Mouse (Mus musculus): ENCODE results near the gene 4930452B06Rik. TPM values are rescaled to one million over a fixed set of nuclear protein-coding genes. Genes with fewer than 3 reads are reported as not detected.

Gene 4930452B06Rik
- total and polyA plus RNA-seq, 3 experiments = not detected

DNA sequence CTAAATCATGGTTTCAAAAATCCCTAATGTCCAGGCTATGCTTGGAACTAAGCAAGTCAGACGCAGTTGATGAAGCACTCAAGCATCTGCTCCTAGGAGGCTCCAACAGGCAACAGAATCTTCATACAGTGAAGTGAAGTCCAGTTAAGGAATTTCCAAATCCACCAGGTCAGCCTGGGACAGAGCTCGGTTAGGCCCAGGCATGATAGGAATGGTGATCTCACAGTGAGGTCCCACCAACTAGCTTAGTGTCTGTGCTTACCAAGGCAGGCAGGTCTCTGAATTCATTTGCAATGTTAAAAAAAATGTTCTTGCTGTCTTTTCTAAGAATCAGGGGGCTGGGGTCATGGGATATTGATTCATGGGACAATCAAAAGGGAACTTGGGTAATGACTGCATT, 236.3 kb downstream of the 4930452B06Rik start:
- DNase-seq (ENCODE audit: extremely low read depth) = no peak
- H3K36me3 ChIP-seq (replicated peaks in 1 of 2; ENCODE audit: control insufficient read depth in 1 of 2, insufficient read depth in 1 of 2, low read length in 1 of 2) = no peaks in the 10 kb centered on the region

DNA sequence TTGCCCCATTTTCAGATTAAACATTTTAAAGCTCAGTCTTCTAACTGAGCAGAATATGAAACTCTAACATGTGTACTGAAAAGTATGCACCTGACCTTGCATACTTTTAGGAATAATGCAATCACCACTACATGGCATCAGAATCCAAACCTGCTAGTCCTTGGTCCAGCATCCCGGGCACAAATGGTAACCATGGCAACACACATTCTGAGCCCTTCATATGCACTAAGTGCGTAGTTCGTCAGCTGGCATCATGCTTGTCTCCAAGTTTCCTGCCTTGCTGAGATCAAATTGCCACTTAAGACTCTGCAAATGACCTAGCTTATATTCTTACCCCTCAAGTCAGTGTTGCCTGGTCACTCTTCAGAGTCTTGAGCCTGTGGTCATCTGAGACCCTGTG, 243.2 kb downstream of the 4930452B06Rik start:
- no peak overlapping the region for H3K4me2 ChIP-seq (ENCODE audit: insufficient read depth, low read depth, poor library complexity, severe bottlenecking)
- TF ChIP-seq USF2 (conservative IDR thresholded peaks at IDR 0.05; ENCODE audit: low read depth, low read length) (no peak), POLR2AphosphoS2 (IDR thresholded peaks at IDR 0.05; ENCODE audit: low read depth, low read length) (no peak), ZNF384 (IDR thresholded peaks at IDR 0.05; ENCODE audit: low read depth, low read length) (no peak), KAT2A (IDR thresholded peaks at IDR 0.05; ENCODE audit: insufficient replicate concordance, low read length) (no peak), JUND (conservative IDR thresholded peaks at IDR 0.05; ENCODE audit: low read depth, low read length) (no peak), USF1 (IDR thresholded peaks at IDR 0.05; ENCODE audit: low read depth, low read length) (no peak), IRF4 (IDR thresholded peaks at IDR 0.05; ENCODE audit: low read depth, low read length) (no peak), UBTF (IDR thresholded peaks at IDR 0.05; ENCODE audit: low read depth, low read length) (no peak), ZKSCAN1 (IDR thresholded peaks at IDR 0.05; ENCODE audit: borderline replicate concordance, low read depth, low read length) (no peak), CHD2 (IDR thresholded peaks at IDR 0.05; ENCODE audit: low read length) (no peak)
- H3K4me3 ChIP-seq (replicated peaks in 1 of 3; ENCODE audit: low read depth in 2 of 3, low read length in 2 of 3, poor library complexity in 1 of 3) = no peak overlapping the region
- H3K9ac ChIP-seq (ENCODE audit: insufficient read depth, low read depth) = no peak overlapping the region
- in situ Hi-C loops (cut with MboI; ENCODE audit: low pct_ligation_motif_present, low pct_unique_long_range_greater_than_20kb, low sequenced_read_pairs) (no loop called here), dilution Hi-C loops (cut with MboI; ENCODE audit: extremely low pct_ligation_motif_present, extremely low pct_unique_long_range_greater_than_20kb, low sequenced_read_pairs) (no loop called here)
- no peaks in the 10 kb centered on the region for H3K9me3 ChIP-seq (replicated peaks; ENCODE audit: low read length)
- no peaks in the 10 kb centered on the region for H3K4me1 ChIP-seq (ENCODE audit: control insufficient read depth in 1 of 2, insufficient read depth in 2 of 2)
- DNase-seq (ENCODE audit: extremely low read depth) = no peak
- H3K79me2 ChIP-seq (replicated peaks; ENCODE audit: control insufficient read depth, extremely low read depth, insufficient read depth, poor library complexity, severe bottlenecking) = no peaks in the 10 kb centered on the region
- no peak overlapping the region for H3K27ac ChIP-seq (ENCODE audit: insufficient read depth, low read depth)
- H3K36me3 ChIP-seq (replicated peaks in 1 of 2; ENCODE audit: control insufficient read depth in 1 of 2, insufficient read depth in 1 of 2, low read length in 1 of 2) = no peaks in the 10 kb centered on the region
- no peaks in the 10 kb centered on the region for H3K27me3 ChIP-seq (replicated peaks)

More for the DNA sequence above, 236.3 kb downstream of the 4930452B06Rik start:
- Histone ChIP-seq H3K4me3 (replicated peaks in 1 of 3; ENCODE audit: low read depth in 2 of 3, low read length in 2 of 3, poor library complexity in 1 of 3) (no peak overlapping the region), H3K9ac (ENCODE audit: insufficient read depth, low read depth) (no peak overlapping the region), H3K27me3 (replicated peaks) (no peaks in the 10 kb centered on the region), H3K4me1 (ENCODE audit: control insufficient read depth in 1 of 2, insufficient read depth in 2 of 2) (peaks cover 0 to 5% of the 10 kb centered on the region in 2 experiments; a peak in 2 of 4 replicates), H3K9me3 (replicated peaks; ENCODE audit: low read length) (no peaks in the 10 kb centered on the region), H3K4me2 (ENCODE audit: insufficient read depth, low read depth, poor library complexity, severe bottlenecking) (no peak overlapping the region), H3K79me2 (replicated peaks; ENCODE audit: control insufficient read depth, extremely low read depth, insufficient read depth, poor library complexity, severe bottlenecking) (no peaks in the 10 kb centered on the region), H3K27ac (ENCODE audit: insufficient read depth, low read depth) (no peak overlapping the region)
- dilution Hi-C loops (cut with MboI; ENCODE audit: extremely low pct_ligation_motif_present, extremely low pct_unique_long_range_greater_than_20kb, low sequenced_read_pairs) = no loop called here
- no peak for TF ChIP-seq JUN (IDR thresholded peaks at IDR 0.05; ENCODE audit: insufficient read depth, low read depth, low read length)
- no peak for TF ChIP-seq ELF1 (IDR thresholded peaks at IDR 0.05; ENCODE audit: low read depth, low read length)
- no peak for TF ChIP-seq BHLHE40 (IDR thresholded peaks at IDR 0.05; ENCODE audit: low read depth, low read length)
- TF ChIP-seq EP300 (IDR thresholded peaks at IDR 0.05; ENCODE audit: low read length) = no peak
- no peak for TF ChIP-seq USF1 (IDR thresholded peaks at IDR 0.05; ENCODE audit: low read depth, low read length)
- TF ChIP-seq ETS1 (conservative IDR thresholded peaks at IDR 0.05; ENCODE audit: low read depth, low read length) = no peak
- no peak for TF ChIP-seq RCOR1 (conservative IDR thresholded peaks at IDR 0.05; ENCODE audit: low read depth, low read length)
- TF ChIP-seq HCFC1 (IDR thresholded peaks at IDR 0.05; ENCODE audit: low read depth, low read length) = no peak
- no peak for TF ChIP-seq SMC3 (IDR thresholded peaks at IDR 0.05; ENCODE audit: low read depth, low read length)
- no peak for TF ChIP-seq MEF2A (IDR thresholded peaks at IDR 0.05; ENCODE audit: borderline replicate concordance, low read depth, low read length)
- no peak for TF ChIP-seq RAD21 (IDR thresholded peaks at IDR 0.05; ENCODE audit: low read depth, low read length)
- no peak for TF ChIP-seq MAX (IDR thresholded peaks at IDR 0.05; ENCODE audit: low read length)
- in situ Hi-C loops (cut with MboI; ENCODE audit: low pct_ligation_motif_present, low pct_unique_long_range_greater_than_20kb, low sequenced_read_pairs) = no loop called here
